Mouse (Mus musculus): ENCODE measurements around the gene Zer1.
"Not testable (repeated sequence)": the region's sequence is repeated elsewhere in the genome, so short reads cannot be mapped to it uniquely, and the experiment has no call there.

Gene Zer1

DNA sequence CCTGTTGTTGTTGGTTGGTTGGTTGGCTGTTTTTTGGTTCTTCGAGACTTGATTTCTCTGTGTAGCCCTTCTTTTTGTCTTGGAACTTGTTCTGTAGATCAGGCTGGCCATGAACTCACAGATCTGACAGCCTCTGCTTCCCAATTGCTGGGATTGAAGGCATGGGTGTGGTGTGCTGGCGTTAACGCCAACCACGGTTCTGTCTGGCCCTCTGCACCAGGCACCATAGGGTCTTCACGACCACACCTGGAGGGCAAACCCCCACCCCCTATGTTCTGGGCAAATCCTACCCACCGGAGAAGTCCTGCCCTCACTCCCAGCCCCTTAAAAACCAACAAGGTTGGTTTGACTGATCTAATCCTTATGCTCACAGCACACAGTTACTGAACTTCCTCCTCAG is 47.4 kb downstream of the Zer1 start:
- DNase-seq = no peak

DNA sequence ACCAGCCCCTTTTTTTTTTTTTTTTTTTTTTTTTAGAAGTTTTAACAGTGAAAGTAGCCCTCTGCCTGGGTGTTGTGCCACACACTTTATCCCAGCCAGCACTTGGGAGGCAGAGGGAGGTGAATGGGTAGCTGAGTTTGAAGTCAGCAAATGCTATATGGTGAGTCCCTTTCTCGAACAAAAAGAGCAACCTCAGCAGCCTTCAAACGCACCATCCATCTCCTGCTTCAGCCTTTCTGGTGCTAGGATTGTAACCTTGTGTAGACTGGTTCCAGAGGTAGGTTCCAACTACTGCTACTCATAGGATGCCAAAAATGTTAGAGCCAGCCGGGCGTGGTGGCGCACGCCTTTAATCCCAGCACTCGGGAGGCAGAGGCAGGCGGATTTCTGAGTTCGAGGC is 47.9 kb downstream of the Zer1 start:
- no peak for DNase-seq

DNA sequence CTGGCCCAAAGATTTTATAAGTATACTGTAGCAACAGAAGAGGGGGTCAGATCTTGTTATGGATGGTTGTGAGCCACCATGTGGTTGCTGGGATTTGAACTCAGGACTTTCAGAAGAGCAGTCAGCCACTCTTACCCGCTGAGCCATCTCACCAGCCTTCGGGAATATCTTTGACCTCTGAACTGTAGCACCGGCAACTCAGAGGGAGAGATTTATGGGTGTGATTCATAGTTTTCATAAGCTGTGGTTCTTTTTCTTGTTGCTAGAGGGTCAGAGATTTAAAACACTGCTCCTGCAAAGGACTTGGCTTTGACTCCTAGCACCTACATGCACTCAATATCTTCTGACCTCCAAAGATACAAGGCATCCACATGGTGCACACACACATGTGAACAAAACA is 48.8 kb downstream of the Zer1 start:
- DNase-seq = no peak

DNA sequence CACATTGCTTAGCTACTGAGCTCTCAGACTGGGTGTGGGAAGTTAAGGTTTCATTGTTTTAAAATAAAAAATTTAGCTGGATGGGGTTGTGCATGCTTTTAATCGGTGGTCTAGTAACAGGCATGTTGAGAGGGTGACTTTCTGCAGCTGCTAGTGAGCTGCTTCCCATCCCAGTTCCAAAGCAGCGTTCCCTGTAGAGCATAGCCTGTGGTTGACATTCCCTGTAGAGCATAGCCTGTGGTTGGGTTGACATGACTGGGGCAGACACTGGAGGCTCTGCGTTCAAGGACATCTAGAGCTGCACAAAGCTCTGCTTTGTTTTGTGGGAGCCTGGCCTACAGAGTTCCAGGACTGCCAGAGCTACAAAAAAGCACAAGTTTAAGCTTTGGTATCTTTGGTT is 51.1 kb downstream of the Zer1 start:
- no peak for DNase-seq

DNA sequence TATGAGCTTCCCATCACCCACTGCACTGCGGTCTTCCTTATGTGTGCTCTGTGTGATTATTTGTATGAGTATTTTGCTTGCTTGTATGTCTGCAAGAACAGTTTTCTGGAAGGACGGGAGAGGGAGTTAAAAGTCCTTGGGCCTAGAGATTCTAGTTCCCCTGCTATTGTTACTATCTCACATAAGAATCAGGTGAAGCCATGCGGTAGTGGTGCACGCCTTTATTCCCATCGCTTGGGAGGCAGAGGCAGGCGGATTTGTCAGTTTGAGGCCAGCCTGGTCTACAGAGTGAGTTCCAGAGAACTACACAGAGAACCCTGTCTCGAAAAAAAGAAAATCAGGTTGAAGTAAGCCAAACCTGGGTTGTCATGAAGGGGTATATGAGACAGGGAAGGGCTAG is 51.5 kb downstream of the Zer1 start:
- no peak for DNase-seq

DNA sequence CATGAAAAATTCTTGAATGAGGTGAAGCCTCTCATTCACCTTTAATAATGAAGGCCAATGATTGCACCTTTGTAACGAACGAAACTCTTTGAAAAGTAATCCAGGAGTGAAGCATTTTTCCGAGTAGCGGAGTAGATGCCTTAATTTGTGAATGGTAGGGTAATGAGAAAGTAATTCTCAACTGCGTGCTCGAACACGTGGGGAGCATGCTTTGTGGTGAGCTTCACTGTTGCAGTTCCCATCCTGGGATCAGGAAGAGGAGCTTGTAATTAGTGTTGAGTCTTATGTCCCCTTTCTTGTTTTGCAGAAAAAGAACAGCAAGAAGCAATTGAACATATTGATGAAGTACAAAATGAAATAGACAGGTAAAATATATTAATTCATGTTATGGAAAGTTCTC is 56.4 kb downstream of the Zer1 start:
- DNase-seq = no peak

DNA sequence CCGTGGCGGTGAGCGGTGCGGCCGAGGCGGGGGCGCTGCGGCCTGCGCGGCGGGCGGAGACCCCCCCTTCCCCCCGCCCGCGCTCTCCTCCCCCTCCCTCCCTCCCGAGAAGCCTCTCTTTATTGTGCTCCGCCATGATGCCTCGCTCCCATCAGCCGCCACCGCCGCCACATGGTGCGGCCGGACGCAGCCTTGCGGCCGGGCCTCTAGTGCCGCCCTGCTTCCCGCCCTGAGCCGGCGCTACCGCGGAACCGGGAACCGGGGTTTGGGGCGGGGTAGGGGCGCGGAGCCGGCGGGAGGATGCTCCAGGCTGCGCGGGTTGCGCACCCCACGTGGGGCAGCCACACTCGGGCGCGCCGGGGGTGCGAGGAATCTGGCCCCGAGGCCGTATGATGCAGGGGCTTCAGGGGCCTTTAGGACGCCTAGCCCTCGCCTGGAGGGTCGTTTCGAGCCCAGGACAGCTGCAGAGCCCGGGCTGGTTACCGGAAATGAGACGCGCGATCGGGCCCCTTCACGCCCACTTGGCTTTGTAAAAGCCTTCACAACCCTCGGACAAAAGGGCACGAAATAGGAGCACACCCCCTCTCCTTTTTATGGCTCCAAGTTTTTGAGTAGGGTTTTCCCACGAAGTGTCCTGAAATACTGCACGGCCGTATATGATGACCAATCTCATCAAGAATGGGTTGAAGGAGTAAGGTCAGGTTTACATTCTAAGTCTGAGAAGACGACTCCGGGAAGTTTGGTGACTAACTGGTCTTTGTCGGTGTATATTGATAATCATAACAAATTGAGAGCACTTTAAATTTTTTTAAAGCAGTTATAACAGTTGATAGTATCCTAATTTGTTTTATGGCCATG is 57.1 kb downstream of the Zer1 start:
- DNase-seq = peak; percentile 49 to 55

DNA sequence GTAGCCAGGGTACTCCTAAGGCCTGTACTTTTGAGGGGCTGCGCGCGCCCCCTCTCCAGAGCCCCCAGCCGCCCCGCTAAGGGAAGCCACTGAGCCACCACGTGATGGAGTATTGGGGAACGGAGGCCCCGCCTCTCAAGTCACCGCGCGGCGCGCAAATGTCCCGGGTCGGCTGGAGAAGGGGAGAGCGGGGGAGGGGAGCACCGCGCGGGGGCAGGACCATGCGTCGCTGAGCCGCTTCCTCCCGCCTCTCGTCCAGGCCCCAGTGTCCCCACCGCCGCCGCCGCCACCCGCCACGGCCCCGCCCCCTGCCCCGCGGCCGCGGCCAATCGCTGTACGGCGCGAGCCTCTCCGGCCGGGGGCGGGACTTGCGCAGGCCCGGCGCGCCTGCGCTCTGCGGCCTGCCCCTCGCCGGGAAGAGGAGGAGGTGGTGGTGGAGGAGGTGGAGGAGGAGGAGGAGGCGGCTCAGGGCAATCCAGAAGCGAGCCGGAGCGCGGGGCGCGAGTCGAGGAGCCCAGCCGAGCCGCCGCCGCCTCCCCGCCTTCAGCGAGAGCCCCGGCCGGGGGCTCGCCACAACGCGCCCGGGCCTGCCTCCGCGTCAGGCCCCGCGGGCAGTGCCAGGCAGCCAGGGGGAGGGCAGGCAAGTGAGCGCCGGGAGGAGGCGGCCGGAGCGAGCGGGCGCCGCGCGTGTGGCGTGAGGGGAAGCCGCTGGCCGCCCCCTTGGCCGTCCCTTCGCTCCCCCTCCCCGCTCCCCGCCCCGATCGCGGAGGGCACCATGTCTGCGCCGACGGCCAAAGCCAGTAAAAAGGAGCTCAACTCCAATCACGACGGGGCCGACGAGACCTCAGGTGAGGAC is 58.1 kb downstream of the Zer1 start:
- DNase-seq = peak; percentile 94 to 97

DNA sequence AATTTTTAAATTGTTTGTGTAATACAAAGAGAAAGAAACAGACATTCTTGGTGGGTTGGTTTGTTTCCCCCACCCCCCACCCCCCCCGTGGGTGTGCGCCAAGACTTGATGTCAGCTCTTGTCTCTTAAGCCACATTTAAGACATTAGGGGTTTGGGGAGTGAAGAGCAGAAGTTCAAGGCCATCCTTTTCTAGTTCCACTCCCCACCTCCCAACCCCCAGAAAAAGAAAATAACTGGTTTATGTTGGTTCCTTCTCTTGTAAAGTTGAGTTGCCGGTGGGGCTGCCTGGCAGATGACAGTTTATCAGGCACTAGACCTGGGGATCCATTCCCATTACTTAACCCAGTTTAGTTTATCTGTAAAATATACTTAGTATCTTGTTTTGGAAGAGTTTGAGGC is 60.1 kb downstream of the Zer1 start:
- no peak for DNase-seq

DNA sequence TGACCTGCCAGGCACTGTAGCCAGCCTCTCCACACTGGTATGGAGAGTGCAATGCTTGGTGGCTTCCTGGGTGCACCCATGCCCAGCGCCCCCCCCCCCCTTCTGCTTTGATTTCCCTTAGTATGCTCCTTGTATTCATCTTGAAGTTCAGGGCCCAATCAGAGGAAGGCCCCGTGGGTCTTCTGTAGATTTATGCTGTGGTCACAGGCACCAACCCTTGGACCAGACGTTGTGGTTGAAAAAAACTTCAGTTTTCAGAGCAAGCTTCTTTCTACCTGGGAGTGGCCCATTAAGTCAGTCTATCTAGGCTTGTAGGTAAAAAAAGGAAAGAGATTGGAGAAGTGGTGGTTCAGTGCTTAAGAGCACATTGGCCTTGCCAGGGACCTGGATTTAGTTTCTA is 60.6 kb downstream of the Zer1 start:
- no peak for DNase-seq

DNA sequence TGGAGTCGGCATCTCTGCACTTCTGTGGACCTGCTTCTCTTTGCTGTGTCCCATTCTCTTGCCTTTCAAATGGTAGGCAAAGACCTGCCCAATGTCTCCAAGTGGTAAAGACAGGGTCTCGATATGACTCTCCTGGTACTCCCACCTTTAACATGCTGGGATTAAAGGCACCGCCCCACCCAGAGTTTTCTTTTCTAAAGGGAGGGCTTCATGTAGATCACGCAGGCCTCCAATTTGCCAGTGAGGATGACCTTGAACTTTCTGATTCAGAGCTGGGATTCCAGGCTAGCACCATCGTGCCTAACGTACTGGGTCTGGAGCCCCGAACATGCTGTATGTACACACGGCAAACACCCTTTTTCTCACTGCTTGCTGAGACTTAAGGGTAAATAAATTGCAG is 61.1 kb downstream of the Zer1 start:
- DNase-seq = no peak

DNA sequence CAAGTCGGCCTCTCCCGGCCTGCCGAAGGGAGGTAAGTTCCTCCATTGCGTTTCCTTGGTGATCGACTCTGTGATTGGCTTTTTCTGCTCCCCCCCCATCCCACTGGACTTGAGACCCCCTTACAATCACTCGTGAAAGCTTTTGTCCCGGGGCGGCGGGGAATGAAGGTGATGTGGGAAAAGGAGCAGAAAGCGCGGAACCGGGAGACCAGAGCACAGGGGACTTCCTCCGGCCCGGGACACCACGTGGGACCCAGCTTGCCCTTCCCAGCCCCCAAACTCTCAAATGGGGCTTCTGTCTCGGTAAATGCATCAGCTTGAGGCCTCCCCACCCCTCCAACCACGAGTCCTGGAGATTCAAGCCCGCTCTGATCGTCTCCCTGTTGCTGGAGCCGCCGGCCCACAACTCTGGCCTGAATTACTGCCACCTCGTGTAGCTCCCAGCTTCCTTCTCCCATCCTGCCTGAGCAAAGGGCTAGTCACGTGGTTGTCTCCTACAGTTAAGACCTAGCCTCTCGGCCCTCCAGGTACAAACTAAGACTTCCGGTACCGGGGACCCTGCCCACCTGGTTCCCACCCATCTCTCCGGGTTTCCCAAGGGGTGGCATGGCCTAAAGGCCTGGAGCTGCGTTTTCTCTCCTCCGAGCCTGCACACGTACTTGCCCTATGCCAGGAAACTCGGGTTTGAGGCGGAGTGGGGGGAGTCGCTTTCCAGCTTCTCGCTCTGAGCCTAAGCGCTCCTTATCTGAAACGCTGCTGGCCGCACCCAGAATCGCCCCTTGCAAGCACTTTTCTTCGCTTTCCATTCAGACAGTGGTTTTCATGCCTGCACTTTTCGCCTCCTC is 61.9 kb downstream of the Zer1 start:
- DNase-seq = peak; percentile 40 to 61

DNA sequence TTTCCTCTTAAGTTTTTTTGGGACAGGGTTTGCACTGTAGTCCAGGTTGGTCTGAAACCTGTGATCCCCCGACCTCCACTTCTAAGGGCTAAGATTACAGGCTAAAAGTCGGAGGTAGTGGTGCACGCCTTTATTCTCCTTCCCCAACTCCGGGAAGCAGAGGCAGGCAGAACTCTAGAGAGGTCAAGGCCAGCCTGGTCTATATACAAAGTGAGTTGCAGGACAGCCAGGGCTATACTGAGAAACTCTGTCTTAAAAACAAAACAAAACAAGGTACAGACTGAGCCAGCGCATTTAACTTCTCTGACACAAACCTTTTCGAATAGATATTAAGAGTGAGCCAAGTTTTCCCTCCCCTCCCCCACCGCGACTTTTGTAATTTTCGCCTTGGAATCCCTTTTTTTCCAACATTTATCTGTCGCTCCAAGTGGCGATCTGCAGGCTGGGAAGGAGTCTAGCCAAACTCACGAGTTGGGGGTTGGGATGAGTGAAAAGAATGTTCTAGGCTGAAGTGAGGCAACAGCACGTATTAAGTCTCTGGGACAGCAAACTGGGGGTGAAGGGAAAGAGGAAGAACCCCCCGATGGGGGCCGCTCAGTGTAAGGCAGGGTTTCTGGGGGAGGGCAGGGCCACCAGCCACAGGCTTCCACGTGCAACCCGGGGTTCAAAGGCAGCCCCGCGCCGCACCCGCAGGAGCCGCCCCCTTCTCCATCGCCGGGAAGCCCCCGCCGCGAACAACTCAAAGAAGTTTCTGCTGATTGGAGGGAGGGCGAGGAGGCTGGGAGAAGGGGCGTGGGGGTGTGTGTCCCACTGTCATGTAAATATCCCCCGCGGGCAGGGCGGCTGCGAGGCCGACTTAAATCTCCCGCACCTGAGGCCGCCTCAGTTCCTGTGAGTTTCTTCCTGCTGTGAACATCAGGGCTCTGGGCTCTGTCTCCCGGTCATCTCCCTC is 62.9 kb downstream of the Zer1 start:
- DNase-seq = peak; percentile 45

DNA sequence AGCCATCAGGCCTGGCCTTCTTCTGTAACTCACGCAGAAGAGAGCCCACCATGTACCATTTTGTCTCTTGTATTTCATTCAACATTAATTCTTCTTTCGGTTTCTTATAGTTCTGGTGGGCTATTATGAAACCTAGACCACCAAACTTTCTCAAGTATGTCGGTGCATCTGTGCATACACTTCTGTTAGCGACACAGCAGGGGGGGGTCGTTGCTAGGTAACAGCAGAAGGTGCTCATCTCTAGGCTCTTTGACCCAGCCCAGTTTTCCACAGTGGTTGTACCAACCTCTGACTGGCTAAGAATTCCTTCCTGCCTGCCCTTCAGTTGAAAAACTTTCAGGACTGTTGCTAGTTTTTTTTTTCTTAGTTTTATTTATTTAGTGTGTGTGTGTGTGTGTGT is 66.0 kb downstream of the Zer1 start:
- no peak for DNase-seq

DNA sequence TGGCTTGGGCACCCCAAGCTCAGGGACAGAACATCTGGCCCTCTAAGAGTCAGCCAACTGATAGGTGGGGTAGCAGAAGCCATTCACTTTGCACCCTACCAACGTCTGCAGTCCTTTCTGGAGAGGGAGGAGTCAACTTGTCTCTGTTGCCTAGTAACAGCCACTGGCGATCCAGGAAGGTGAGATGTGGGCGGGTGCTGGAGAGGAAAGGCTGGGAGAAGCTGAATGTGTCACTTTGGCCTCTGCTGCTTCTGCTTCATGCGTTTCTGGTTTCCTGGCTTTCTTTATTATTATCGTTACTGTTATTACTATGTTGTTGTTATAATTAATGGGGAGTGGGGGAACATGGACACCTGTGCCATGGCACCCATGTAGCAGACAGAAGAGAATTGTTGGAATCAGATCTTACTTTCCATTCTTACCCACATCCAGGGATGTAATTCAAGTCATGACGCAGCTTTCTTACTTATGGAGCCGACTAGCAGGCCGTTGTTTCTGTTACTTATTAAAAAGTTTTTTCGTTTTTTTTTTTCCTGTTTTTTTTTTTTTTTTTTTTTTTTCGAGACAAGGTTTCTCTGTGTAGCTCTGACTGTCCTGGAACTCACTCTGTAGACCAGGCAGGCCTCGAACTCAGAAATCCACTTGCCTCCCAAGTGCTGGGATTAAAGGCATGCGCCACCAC is 67.0 kb downstream of the Zer1 start, which contains the start of gene Set:
Set (plus strand) TSS at position 156 of the 682 bp plus-strand sequence.
- DNase-seq = no peak

DNA sequence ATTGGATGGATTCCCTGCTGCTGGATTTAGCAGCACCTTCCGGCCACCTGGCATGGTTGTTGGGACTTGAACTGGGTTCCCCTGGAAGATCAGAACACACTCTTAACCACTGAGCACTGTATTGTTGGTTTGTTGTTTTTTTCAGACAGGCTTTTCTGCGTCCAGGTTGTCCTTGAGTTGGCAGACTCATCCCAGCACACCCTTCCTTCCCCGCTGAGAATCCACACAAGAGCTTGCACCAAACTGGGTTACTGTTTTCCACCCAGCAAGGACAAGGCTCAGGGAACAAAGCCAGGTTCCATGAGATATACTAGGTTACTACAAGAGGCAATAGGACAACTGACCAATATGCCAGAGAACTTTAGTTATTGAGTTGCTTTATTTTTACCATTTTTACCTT is 67.6 kb downstream of the Zer1 start:
- no peak for DNase-seq

DNA sequence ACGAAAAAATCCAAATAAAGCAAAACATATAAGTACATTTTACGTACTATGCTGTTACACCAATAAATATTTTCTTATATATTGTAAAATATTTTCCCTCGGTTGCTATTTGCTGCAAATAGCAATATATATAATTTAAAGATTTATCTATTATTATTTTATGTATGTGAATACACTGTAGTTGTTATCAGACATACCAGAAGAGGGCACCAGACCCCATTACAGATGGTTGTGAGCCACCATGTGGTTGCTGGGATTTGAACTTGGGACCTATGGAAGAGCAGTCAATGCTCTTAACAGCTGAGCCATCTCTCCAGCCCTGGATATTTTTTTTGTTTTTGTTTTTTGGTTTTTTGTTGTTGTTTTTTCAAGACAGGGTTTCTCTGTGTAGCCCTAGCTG is 69.1 kb downstream of the Zer1 start:
- DNase-seq = not testable (repeated sequence)

DNA sequence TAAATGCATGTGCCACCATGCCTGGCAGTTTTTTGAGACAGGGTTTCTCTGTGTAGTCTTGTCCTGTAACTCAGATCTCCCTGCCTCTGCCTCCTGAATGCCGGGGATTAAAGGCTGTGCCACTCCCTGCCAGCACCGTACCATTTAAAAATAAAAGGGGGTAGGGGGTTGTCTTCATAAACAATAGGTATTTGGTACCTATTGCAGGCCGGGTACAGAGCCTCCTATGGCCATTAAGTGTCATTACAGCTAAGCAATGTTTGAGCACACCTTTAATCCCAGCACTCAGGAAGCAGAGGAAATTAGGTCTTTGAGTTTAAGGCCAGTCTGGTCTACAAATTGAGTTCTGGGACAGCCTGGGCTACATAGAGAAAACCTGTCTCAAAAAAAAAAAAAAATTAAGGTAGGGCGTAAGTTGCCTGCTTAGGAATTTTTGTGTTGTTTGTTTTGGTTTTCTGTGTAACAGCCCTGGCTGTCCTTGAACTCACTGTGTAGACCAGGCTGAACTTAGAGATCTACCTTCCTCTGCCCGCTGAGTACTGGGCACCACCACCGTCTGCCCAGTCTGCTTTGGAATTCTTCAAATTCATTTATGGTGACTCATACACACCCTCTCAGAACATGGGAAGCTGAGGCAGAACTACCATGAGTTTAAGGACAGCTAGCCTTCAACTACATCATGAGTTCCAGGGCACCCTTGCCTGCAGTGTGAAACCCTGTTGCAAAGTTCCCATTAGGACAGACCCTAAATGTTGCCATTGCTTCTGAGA is 72.2 kb downstream of the Zer1 start:
- DNase-seq = no peak

DNA sequence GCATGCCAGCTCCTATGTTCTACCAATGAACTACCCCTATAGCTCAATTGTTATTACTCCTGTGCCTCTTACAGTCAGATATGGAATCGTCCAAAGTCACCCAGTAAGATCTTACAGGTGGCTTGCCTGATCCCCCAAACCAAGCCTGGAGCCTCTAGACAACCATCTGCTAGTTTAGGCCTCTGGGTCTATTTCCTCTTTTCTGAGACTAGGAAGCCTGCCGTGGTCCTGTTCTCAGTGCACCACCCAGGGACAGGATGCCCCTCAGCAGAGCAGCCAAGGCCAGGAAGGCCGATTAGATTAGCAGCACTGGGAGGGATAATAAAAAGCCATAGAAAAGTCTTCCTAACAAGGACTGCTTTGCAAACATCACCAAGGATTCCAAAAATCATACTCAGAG is 74.6 kb downstream of the Zer1 start:
- DNase-seq = no peak

DNA sequence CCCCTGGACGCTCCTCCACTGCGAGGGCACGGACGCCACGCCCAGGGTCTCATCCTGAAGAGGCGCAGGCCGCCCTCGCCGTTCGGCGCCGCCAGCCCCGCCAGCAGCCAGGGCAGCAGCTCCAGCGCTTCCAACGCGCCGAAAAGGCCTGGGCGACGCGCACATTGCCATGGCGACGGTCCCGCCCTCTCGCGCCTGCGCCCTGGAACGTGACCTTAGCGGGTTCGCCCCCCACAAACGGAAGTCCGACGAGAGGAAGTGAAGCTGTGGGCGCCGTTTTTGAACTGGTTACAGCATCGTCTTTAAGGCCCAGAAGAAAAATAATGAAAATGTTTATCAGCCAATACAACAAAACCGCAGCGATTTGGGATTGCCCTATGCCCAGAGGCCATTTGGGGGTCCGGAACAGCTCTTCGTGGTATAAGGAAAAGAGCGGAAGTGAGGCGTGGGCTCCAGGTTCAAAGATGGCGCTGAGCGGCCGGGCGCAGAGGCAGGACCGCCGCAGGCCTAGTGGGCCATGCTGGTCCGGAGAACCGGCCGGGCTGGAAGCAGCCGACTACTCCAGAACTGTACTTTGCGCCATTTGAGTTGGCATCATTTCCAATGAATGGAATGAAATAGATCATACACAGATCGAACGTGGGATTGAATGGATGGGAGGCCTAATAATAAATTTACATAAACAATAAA is 75.5 kb downstream of the Zer1 start, which contains the start of gene Wdr34:
Wdr34 (minus strand) TSS at position 183 of the 690 bp plus-strand sequence.
- DNase-seq = peak; percentile 94 to 98
